Mouse (Mus musculus): ENCODE data around the gene Cer1.

DNA sequence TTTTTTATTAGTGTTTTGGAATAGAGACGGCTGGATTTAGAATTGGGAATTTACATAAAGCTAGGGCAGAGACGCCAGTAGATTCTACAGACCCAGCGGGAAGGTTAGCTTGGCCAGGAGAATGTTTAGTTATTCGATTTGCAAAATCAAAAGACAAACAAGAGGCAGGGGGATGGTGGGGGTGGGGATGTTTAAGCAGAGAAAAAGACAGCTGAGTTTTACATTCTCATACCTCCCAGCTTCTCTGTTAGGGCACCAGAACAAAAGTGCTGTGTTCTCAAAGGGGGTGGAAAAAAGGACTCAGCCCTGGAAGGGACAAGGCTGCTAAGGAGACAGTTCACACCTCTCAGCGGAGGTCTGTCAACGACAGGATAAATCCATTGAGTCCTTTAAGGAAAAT is 12.8 kb downstream of the Cer1 start:
- TF ChIP-seq CTCF (IDR thresholded peaks at IDR 0.05; ENCODE audit: control insufficient read depth, insufficient read depth, low read length) (no peak), POLR2A (IDR thresholded peaks at IDR 0.05; ENCODE audit: borderline replicate concordance, control insufficient read depth, low read depth, low read length) (no peak)

Measured in bone marrow, adult 2 months (tissue).